ENCODE assay signal across 8 mouse cellular contexts in genomic region chr2:163659431-163659830, GRCm38 (mm10). TPM values are rescaled to one million over a fixed set of nuclear protein-coding genes. Genes with fewer than 3 reads are reported as not detected.
DNase-seq lines count a peak whose midpoint lies in the region; ATAC-seq and TF ChIP-seq lines count a peak whose summit lies in the region.

No protein-coding gene starts in this region.

- H3K4me2 ChIP-seq in forebrain, embryonic 13.5 days: peak overlapping the region; percentile 68
- H3K4me2 ChIP-seq in liver, embryonic 12.5 days: peak overlapping the region; percentile 83

- peak overlapping the region; percentile 77 for H3K9ac ChIP-seq in heart, adult 2 months (ENCODE audit: low read depth, low read length)
- peak overlapping the region; percentile 83 for H3K9ac ChIP-seq in forebrain, embryonic 13.5 days
- H3K9ac ChIP-seq in liver, embryonic 12.5 days: peak overlapping the region; percentile 92

- peak overlapping the region; percentile 92 for H3K27ac ChIP-seq in heart, adult 2 months
- H3K27ac ChIP-seq in forebrain, embryonic 13.5 days: no peak overlapping the region
- H3K27ac ChIP-seq in liver, embryonic 12.5 days: peak overlapping the region; percentile 82

- no peak for TF ChIP-seq EP300 in heart, adult 2 months (IDR thresholded peaks at IDR 0.05; ENCODE audit: insufficient read depth, low read depth, low read length)

- intact Hi-C loops in heart, adult 2 months (cut with DNase I): loop anchor here (2.0 kb wide), 1 partner anchor 33 kb away; no protein-coding TSS in a partner anchor

- peak overlapping the region; percentile 63 for H3K4me3 ChIP-seq in heart, adult 2 months
- peak overlapping the region; percentile 84 for H3K4me3 ChIP-seq in C2C12 (ENCODE audit: insufficient read depth, poor library complexity, severe bottlenecking)
- peak overlapping the region; percentile 71 for H3K4me3 ChIP-seq in forebrain, embryonic 13.5 days
- H3K4me3 ChIP-seq in liver, embryonic 12.5 days: peak overlapping the region; percentile 82

- WGBS in heart, adult 2 months: 67% methylated on average over 12 of the region's 12 CpGs
- WGBS in forebrain, embryonic 13.5 days: 84% methylated on average over 12 of the region's 12 CpGs
- 59% methylated on average over 12 of the region's 12 CpGs for WGBS in liver, embryonic 12.5 days (ENCODE audit: insufficient replicate concordance)

- no peak for TF ChIP-seq POLR2A in heart, adult 2 months (IDR thresholded peaks at IDR 0.05; ENCODE audit: insufficient read depth, low read depth, low read length)

- ATAC-seq in forebrain, embryonic 13.5 days: no peak
- no peak for ATAC-seq in liver, embryonic 12.5 days

- no peak for DNase-seq in heart, adult 2 months
- DNase-seq in heart, adult 18-20 months: no peak
- DNase-seq in urinary bladder, postnatal 4 days (ENCODE audit: low spot score in 2 of 2): no peak
- DNase-seq in cerebellum, adult 9-11 months: no peak
- no peak for DNase-seq in right cerebral cortex, postnatal 25 days

- H3K9me3 ChIP-seq in forebrain, embryonic 13.5 days (replicated peaks): no peaks in the 10 kb centered on the region
- H3K9me3 ChIP-seq in liver, embryonic 12.5 days (replicated peaks): no peaks in the 10 kb centered on the region

- peaks cover 18% of the 10 kb centered on the region for H3K4me1 ChIP-seq in heart, adult 2 months (ENCODE audit: control insufficient read depth, insufficient read depth, low read length)
- H3K4me1 ChIP-seq in forebrain, embryonic 13.5 days: peaks cover 24% of the 10 kb centered on the region
- peaks cover 57% of the 10 kb centered on the region for H3K4me1 ChIP-seq in liver, embryonic 12.5 days

- H3K36me3 ChIP-seq in heart, adult 2 months (ENCODE audit: control insufficient read depth, insufficient read depth, low read length): peaks cover 5% of the 10 kb centered on the region
- no peaks in the 10 kb centered on the region for H3K36me3 ChIP-seq in C2C12 (ENCODE audit: control insufficient read depth, insufficient read depth)
- H3K36me3 ChIP-seq in forebrain, embryonic 13.5 days (ENCODE audit: poor library complexity, severe bottlenecking): no peaks in the 10 kb centered on the region
- peaks cover 20% of the 10 kb centered on the region for H3K36me3 ChIP-seq in liver, embryonic 12.5 days

- H3K27me3 ChIP-seq in heart, adult 2 months (ENCODE audit: control insufficient read depth, insufficient read depth, low read length): no peaks in the 10 kb centered on the region
- H3K27me3 ChIP-seq in C2C12 (ENCODE audit: control insufficient read depth, insufficient read depth, insufficient read length): no peaks in the 10 kb centered on the region
- no peaks in the 10 kb centered on the region for H3K27me3 ChIP-seq in forebrain, embryonic 13.5 days
- H3K27me3 ChIP-seq in liver, embryonic 12.5 days (replicated peaks): no peaks in the 10 kb centered on the region

- peaks cover 22% of the 10 kb centered on the region for H3K79me3 ChIP-seq in C2C12 (ENCODE audit: low read depth)

- no peak for TF ChIP-seq CTCF in heart, adult 2 months (IDR thresholded peaks at IDR 0.05)
- TF ChIP-seq CTCF in C2C12 (IDR thresholded peaks at IDR 0.05; ENCODE audit: control insufficient read depth, insufficient read depth, insufficient read length): no peak

- peaks cover 5% of the 10 kb centered on the region for H3K79me2 ChIP-seq in heart, adult 2 months (replicated peaks; ENCODE audit: control insufficient read depth, insufficient read depth, low read length)
- H3K79me2 ChIP-seq in C2C12 (ENCODE audit: control insufficient read depth, insufficient read depth): peaks cover 52% of the 10 kb centered on the region

- H3ac ChIP-seq in C2C12 (ENCODE audit: control insufficient read depth, insufficient read length, low read depth): peak overlapping the region; percentile 3

TF ChIP-seq in C2C12, 6 proteins besides CTCF, POLR2A, EP300 and RAD21:
- TF ChIP-seq MYOD1 (IDR thresholded peaks at IDR 0.05; ENCODE audit: control insufficient read depth, insufficient read length, low read depth) (no peak), FOSL1 (IDR thresholded peaks at IDR 0.05; ENCODE audit: insufficient read depth, low read length, poor library complexity, severe bottlenecking) (no peak), USF1 (IDR thresholded peaks at IDR 0.05; ENCODE audit: low read depth) (no peak), MAX (IDR thresholded peaks at IDR 0.05) (no peak), MYOG (IDR thresholded peaks at IDR 0.05; ENCODE audit: control insufficient read depth, extremely low read depth, insufficient read length) (no peak), CEBPB (IDR thresholded peaks at IDR 0.05; ENCODE audit: low read depth) (no peak)

RNA-seq across cellular contexts. Expression of gene Pkig, which starts 1.2 kb away (rescaled TPM):
- 100 to 1,000 TPM; 214 to 237 TPM for total RNA-seq in heart, adult 2 months (2021)
- polyA plus RNA-seq in heart, adult 2 months (2012; rRNA removed): 344 and 361 TPM in 2 replicates
- total RNA-seq in heart, adult 18-20 months (2021): 100 to 1,000 TPM; 219 to 232 TPM
- polyA plus RNA-seq in C2C12 (2012; fragmentation: generic; extraction: Trizol): 254 TPM
- polyA plus RNA-seq in forebrain, embryonic 13.5 days (2015; fragmentation: Nextera tagmentation; extraction: Ambion mirVana): 169 and 170 TPM in 2 replicates
- polyA plus RNA-seq in liver, embryonic 12.5 days (2016; fragmentation: Nextera tagmentation; extraction: Ambion mirVana): 133 and 134 TPM in 2 replicates

RNA-seq across cellular contexts. Expression of gene Serinc3, which starts 14.5 kb away (rescaled TPM):
- 100 to 1,000 TPM; 294 to 351 TPM for total RNA-seq in heart, adult 2 months (2021)
- polyA plus RNA-seq in heart, adult 2 months (2012; rRNA removed): 264 and 414 TPM in 2 replicates
- total RNA-seq in heart, adult 18-20 months (2021): 100 to 1,000 TPM; 284 to 364 TPM
- 29.4 TPM for polyA plus RNA-seq in C2C12 (2012; fragmentation: generic; extraction: Trizol)
- 23.9 and 26.4 TPM in 2 replicates for polyA plus RNA-seq in forebrain, embryonic 13.5 days (2015; fragmentation: Nextera tagmentation; extraction: Ambion mirVana)
- polyA plus RNA-seq in liver, embryonic 12.5 days (2016; fragmentation: Nextera tagmentation; extraction: Ambion mirVana): 127 and 132 TPM in 2 replicates

RNA-seq across cellular contexts. Expression of gene Ttpal, which starts 57.3 kb away (rescaled TPM):
- 10 to 100 TPM; 11.0 to 13.6 TPM for total RNA-seq in heart, adult 2 months (2021)
- 10.2 and 11.0 TPM in 2 replicates for polyA plus RNA-seq in heart, adult 2 months (2012; rRNA removed)
- 10 to 100 TPM; 12.0 to 16.8 TPM for total RNA-seq in heart, adult 18-20 months (2021)
- polyA plus RNA-seq in C2C12 (2012; fragmentation: generic; extraction: Trizol): 15.1 TPM
- 39.3 and 44.9 TPM in 2 replicates for polyA plus RNA-seq in forebrain, embryonic 13.5 days (2015; fragmentation: Nextera tagmentation; extraction: Ambion mirVana)
- polyA plus RNA-seq in liver, embryonic 12.5 days (2016; fragmentation: Nextera tagmentation; extraction: Ambion mirVana): 18.2 and 20.4 TPM in 2 replicates
